Mouse (Mus musculus): ENCODE data around the gene Trub1.
A peak's percentile ranks its signal among the peaks of the same experiment; 100 is the strongest.

Trub1 gene

DNA sequence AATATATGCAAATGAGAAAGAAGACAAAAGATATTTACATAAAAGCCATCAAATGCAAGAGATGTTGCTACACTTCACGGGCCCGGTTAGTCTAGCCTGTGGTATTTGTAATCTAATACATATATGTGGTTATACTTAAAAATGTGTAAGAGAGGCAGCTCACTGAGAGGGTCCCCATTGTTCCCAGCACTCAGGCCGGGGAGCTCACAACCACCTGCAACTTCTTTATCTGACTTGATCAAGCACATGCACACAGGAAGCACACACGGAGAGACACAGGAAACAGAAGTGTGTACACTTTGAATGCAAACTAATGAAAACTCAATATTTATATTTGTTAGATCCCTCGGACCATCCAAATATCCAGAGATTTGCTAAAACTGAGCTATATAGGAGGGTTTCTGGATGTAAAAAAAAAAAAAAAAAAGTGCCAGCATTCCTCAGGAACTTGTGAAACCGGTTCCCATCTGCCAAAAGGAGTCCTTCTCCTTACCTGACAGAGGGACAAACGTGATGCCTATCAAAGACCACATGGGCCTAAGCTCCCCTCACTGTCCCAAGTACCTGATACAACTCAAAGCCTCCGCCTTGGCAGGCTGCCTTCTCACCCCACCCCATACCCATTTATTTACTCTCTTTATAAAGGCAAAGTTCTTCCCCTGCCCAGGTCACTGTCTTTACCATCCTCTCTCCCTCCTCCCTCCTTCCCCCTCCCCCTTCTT is 9.6 kb upstream of the Trub1 start:
- no peak for DNase-seq

GRCm38 (mm10) chr19:57445049-57445448 is 7.7 kb upstream of the Trub1 start:
- DNase-seq = no peak

- no peak for DNase-seq
These were observed 1.9 kb upstream of the Trub1 start for GRCm38 (mm10) chr19:57450849-57451248.

GRCm38 (mm10) chr19:57451762-57452161 is 950 bp upstream of the Trub1 start:
- no peak for DNase-seq

DNA sequence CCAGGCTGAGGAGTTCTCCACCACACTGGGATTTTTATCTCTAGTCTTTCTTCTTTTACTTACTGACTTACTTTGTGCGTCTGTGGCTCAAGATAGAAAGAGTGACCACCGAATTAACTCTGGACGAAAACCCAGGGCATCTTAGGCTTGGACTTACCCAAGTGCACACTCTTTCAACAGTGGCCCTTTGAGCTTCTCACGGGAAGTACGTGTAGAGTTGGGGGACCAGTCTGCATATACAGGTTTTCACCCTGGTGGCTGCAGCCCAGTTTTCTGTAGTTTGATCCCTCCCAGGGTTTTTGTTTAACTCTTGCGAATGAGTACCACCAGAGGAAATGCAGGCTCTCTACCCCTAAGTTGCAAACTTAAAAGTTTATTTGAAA is 497 bp downstream of the Trub1 start:
- DNase-seq = no peak

DNA sequence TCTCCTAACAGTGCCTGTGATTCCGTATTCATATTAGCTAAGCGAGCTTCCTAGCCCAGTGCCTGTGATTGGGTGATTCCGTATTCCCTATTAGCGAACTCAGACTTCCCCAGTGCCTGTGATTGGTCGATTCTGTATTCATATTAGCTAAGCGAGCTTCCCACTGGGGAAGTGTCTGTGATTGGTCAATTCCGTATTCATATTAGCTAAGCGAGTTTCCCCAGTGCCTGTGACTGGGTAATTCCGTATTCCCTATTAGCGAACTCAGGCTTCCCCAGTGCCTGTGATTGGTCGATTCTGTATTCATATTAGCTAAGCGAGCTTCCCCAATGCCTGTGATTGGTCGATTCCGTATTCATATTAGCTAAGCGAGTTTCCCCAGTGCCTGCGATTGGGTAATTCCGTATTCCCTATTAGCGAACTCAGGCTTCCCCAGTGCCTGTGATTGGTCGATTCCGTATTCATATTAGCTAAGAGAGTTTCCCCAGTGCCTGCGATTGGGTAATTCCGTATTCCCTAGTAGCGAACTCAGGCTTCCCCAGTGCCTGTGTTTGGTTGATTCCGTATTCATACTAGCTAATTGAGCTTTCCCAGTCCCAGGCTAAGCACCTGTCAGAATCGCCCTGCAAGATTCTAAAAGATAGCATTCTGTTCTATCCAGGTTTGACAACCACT is 2.7 kb downstream of the Trub1 start:
- no peak for DNase-seq

GRCm38 (mm10) chr19:57457075-57457474 is 4.4 kb downstream of the Trub1 start:
- DNase-seq = peak in 1 of 2 experiments; percentile 63

- DNase-seq = no peak
These were observed 11.0 kb downstream of the Trub1 start for GRCm38 (mm10) chr19:57463741-57464140.

DNA sequence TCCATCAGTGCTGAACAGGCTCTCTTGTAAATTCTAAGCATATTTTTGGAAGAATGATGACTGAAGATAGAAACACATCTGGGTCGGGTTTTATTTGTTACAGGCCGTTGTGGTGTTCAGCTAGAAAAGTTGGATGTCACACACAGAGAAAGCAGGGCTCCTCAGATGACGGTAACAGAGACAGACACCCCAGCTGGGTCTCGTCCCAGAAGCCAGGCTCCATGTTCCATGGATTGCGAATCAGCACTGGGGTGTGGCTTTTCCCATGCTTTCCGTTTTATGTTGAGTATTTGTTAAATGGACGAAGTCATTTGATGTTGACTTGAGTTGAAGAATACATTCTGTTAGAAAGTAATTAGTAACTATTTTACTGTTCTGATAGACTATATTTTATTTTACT is 13.0 kb downstream of the Trub1 start:
- DNase-seq = no peak

DNA sequence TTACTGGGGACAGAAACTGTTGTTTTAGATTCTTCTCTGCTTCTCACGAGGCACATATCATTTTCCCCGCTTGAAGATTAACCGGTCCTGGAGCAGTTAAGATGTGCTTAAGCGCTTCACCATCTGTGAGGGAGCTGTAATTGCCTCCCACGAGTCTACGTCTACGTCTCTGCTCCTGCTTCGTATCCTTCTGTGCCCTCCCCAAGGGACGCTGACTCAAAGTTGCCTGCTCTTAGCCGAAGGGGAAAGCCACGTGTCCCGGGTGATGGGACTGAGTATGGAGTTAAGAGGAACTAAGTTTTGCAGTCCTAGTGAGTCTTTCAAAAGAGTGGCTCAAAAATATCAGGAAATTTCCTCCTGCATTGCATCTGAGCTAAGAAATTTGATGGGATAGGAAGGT is 18.3 kb downstream of the Trub1 start:
- DNase-seq = no peak

DNA sequence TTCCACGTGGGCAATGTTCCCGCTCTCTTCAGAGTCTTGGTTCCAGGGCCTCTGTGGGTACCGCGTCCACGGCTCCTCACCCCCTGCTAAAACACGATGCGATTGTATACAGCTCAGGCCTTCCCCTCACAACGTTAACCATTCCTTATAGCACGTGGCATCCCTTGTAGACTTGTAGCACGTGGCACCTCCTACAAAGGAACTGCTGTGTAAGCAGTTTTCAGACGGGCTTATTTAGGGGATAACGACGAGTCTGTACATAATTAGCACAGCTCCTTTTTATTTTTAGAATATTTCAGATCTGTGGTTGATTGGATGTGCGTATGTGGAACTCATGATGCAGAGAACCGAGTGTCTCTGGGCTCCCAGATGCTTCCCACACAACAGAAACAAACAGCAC is 19.5 kb downstream of the Trub1 start:
- no peak for DNase-seq

GRCm38 (mm10) chr19:57473301-57473700 is 20.6 kb downstream of the Trub1 start:
- no peak for DNase-seq

DNA sequence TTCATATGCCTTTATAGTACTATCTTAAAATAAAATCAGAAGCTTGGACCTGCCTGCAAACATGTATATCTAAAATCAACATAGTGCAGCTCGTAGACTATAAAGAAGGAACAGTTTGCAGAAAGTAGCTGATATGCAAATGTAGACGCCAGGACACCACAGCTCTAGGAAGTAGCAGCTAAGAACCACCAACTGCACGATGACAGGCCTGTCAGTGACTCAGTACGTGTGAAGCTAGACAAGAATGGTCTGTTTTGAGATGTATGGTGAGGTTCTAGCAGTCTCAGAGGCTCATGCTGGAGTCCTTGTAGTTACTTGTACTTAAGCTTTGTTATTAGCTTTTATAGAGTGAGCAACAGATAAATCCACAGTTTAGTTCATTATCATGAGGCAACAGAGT is 22.6 kb downstream of the Trub1 start:
- no peak for DNase-seq

- no peak for DNase-seq
These were observed 24.6 kb downstream of the Trub1 start for GRCm38 (mm10) chr19:57477310-57477709.

DNA sequence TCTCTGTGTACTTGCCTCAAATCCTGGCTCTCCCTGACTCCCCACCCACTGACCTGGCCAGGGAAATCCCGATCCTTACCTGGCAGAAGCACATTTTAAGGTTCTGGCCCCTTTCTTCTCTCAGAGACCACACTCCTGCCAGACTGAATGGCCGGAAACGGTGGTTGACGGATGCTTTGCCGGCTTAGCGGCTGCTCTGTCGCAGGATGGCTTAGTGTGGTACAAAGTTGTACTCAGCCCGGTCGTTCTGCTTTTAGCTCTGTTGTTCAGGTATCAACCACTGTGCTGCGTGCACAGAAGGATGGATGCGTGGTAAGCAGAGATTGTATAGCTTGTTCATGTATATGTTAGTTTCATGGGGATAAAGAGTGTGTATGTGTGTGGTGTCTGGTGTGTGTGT is 25.3 kb downstream of the Trub1 start:
- DNase-seq = no peak

- no peak for DNase-seq
These were observed 27.4 kb downstream of the Trub1 start for GRCm38 (mm10) chr19:57479886-57480655.

GRCm38 (mm10) chr19:57481743-57482259 is 29.1 kb downstream of the Trub1 start:
- DNase-seq = no peak

GRCm38 (mm10) chr19:57482815-57483214 is 30.1 kb downstream of the Trub1 start:
- peak; percentile 71 to 80 for DNase-seq

GRCm38 (mm10) chr19:57487051-57487658 is 34.4 kb downstream of the Trub1 start:
- DNase-seq = no peak

DNA sequence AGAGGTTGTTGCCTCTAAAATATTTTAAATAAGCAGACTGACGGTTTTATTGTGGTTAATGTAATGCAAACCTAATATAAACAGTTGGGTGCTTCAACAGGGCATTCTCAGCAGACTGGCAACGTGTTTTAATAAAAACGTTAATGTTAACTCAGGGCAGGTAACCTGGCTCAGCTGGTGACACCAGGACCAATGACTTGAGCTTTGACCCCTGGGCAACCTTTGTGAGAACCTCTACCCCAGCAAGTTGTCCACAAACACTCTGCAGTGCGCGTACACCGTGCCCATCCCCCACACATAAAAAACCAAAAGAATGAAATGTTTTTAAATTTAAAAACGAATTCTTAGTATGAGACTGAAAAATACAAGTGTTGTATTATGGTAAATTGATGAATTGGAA is 36.8 kb downstream of the Trub1 start:
- DNase-seq = no peak

DNA sequence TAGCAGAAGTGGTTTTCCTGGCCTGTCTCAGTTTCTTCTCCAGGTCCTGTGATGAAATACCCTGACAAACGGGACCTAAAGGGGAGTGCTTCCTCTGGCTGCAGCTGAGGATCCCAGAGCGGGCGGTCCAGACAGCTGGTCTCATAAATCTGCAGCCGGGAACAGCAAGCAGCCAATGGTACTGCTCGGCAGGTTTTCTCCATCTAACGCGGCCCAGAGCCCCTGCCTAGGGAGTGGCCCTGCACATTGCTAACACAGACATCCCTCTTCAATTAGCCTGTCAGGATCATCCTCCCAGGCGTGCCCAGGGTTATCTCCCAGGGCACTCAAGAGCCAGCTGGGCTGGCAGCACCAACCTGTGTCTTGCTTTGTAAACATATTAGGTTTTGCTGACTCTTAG is 38.3 kb downstream of the Trub1 start:
- DNase-seq = no peak

- no peak for DNase-seq
These were observed 41.3 kb downstream of the Trub1 start for GRCm38 (mm10) chr19:57494020-57494419.

GRCm38 (mm10) chr19:57498110-57498743 is 45.5 kb downstream of the Trub1 start:
- DNase-seq = no peak
